Mouse (Mus musculus): ENCODE measurements around the gene Cfap77.
A peak's percentile ranks its signal among the peaks of the same experiment; 100 is the strongest.

Cfap77 gene

DNA sequence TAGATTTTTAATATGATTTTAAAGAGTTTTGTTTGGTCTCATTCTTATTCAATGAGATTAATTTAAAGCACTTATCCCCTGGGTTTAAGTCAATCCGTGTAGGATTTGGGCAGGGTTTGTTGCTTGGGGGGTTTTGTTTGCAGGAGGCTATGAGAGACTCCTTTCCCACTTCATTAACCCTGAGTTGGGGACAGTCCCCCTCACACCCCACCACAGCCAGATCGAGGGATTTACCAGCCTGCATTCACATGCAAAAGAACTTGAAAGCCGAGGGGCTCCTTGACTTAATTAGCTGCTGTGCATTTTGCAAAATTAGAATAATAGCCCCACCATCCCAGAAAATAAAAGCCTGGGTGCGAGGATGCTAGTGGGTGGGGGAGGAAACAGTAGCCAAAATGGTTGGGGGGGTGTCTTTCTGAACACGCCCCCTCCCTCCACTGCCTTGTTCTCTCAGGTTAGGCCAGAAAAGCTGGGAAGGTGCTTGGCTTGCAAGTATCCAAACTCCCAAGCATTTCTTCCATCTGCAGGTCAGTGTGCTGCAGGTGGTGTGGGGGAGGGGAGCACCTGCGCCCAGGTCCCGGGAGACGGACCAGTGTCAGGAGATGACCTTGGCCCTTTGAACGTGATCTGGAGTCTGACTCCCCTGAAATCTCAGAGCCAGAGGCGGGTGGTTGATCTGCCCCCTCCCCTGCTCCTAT, 147.0 kb downstream of the Cfap77 start:
- no peak for DNase-seq (ENCODE audit: low spot score)

DNA sequence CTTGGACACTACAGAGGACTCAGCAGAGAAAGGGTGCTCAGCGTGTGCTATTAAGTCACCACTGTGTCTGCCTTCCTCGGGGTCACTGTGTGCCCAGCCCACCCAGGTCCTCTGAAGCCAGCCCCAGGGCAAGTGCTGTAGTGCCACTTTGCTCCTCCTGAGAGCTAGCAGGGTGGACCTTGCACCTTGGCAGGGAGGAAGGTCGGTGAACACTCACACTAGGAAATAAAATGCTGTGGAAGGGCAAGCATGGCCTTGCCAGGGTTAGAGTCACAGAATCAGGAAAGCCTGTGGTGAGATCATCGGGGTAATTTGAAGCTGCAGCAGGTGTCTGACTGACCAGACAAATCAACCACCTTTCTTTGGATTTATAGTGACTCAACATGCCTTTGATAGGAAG, 149.3 kb downstream of the Cfap77 start:
- no peak for DNase-seq (ENCODE audit: low spot score)

DNA sequence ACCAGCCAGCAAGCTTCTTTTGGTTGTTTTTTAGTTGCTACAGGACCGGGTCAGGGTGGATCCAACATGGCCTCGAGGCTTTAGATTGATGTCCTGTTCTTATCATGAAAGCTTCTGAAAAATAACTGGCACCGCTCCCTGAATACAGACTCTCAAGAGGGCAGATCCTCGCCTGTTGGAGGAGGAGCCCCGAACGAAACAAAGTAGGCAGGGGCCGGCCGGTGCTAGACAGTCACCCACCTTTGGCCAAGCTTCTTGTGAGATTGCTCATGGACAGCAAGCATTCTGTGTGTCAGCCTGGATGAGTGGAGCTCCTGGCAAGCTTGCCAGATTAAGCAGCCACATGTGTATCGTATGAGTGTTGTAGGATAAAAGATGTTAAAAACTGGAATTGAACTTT, 150.1 kb downstream of the Cfap77 start:
- no peak for DNase-seq (ENCODE audit: low spot score)

DNA sequence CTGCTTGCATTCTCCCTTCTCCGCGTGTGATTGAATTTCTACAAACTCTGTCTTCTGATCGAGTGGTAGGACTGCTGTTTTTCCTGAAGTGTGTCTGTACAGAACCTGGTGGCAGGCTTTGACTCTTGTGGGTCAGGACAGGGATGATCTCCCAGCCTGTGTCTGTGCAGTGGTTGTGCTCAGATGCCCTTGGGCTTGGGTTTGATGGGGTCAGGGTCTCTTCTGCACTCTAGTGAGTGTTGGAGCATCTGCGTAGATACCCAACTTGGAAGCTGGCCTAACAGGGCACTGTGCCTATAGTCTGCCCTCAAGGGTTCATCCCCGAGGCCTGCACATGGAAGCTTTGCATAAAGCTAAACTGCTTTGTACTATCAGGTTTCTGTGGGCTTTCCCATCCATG, 151.0 kb downstream of the Cfap77 start:
- DNase-seq (ENCODE audit: low spot score): no peak

DNA sequence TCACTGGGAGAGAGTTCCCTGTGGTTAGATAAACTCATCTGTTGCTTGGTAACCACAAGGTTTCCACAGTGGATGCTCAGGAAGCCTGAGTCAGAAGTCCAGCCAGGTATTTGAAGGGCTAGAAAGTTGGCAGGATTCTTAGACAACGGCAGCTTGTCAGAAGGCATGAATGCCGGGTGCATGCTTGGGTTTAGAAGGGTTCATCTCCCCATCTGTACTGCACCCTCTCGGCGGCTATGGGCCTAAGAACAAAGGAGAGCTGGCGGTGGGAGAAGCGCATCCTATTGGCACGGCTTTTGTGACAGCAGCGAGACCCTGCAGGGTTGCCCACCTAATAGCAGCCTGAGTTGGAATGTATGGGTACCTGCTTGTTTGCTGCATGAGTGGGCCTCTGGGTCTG, 152.6 kb downstream of the Cfap77 start:
- DNase-seq (ENCODE audit: low spot score): no peak

DNA sequence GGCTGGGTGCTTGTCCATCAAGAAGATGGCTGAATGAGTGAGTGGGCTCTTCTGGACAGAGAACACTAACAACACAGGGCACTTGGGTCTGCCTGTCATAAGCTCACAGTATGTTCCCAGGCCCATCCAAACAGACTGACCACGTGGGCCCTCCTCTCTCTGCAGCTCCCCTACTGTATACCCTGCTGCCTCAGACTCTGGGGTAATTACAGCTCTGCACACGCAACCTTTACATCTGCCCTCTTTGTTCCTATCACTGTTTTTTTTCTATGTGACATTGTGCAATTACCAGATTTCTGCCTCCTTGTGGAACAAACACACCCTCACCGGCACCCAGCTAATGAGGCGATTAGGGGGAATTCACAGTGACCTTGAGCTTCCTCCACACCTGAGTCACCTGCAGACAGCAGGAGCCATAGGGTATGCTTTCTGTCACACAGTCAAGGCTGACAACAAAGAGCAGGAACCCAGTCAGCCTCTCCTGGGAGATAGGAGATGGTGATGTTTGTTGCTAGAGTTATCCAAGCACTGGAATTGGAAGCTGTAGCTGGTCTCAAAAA, 157.4 kb downstream of the Cfap77 start:
- no peak for DNase-seq (ENCODE audit: low spot score)

DNA sequence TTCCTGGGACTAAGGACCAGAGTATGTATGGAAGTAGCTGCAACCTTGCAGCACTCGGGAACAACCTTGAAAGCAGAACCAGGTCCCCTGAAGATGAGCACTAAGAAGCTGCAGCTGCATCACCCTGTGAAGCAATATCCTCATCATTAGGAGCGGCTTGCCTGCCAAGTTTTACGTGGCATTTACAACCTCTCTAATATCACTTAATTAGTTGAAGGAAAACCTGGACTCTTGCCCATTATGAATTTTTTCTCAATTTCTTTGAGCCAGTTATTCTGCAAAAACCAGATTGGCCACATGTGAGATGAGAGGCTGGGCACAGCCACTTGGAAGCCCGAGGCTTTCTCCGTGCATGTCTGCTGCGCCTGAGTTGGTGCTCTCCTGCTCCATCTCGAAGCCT, 159.0 kb downstream of the Cfap77 start:
- DNase-seq (ENCODE audit: low spot score): no peak

DNA sequence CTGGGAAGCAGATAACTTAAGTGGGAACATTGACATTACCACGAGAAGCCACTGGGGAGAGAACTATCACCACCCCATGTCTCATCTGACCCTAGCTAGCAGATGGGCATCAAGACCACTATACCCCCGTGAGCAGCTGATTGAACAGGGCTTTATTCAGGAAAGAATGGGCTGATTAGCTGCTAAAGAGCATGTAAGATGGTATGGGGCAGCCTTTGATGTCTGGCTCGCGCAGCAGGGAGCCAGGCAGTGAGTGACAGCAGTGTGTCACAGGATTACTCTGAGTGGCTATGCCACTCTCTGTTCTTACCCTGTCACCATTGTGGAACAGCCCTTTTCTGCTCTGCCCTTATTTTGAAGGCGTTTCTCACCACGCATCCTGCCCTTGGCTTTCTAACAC, 161.3 kb downstream of the Cfap77 start:
- peak; percentile 5 for DNase-seq (ENCODE audit: low spot score)

DNA sequence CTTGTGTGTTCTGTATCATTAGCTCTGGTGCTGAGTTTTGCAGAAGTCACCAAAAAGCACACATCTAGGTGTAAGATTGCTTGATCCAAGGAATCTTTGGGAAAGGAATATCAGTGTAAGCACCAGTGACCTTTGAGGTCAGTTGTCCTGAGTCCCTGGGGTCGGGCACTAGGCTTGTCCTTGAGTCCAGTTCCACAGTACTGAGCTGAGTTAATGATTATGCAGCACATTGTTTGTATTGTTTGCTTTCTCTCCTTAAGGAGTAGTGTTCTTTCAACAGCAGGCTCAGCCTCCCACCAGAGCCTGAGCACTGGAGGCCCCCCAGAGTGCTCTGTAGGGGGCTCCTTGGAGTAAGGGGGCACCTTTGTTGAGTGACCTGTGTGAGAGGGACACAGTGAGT, 162.1 kb downstream of the Cfap77 start:
- no peak for DNase-seq (ENCODE audit: low spot score)

DNA sequence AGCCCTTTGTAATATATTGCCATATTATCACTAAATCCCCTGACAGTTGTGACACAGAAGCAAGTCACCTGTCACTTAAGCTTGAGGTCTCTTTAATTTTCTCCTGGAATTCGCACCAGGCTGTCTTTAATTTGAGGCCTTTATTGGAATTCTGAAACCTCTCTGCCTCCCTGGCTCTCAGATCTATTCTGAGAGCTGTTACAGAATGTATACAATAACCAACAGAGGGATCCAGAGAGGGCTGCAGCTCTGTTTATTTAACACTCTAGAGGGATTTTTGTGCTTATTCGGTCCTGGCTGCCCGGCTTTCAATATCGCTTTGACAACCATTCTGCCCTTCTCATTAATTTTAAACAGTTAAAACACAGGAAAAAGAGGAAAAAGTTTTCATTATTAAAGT, 170.0 kb downstream of the Cfap77 start:
- DNase-seq (ENCODE audit: low spot score): no peak

DNA sequence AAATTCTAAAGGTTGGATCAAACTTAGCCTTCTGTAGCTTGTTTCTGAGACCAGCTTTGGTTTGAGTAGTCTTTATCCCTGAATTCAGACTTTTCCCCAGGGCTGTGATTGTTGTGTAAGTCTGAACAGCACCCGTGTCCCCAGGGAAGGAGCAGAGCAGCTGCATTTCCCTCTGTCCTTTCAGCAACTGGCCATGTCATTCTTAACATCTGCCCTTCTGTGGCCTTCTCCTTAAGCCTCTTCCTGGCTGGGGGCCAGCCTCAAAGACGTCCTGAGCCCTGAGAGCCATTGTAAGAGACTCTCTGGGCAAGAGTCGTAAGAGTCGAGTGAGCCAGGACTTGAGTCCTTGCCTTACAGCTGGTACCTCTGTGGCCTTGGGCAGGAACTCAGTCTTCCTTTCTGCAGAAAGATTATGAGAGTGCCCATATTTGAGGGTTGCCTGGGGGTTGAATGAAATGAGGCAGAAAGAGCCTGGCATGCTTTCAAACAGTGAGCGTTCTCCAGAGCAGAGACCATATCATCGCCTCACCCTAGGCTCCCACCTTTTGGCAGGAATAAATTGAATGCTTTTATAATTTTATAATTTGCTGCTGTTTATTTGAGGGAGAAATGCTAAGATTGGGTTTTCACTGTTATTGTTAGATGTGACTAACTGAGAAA, 171.9 kb downstream of the Cfap77 start:
- no peak for DNase-seq (ENCODE audit: low spot score)

DNA sequence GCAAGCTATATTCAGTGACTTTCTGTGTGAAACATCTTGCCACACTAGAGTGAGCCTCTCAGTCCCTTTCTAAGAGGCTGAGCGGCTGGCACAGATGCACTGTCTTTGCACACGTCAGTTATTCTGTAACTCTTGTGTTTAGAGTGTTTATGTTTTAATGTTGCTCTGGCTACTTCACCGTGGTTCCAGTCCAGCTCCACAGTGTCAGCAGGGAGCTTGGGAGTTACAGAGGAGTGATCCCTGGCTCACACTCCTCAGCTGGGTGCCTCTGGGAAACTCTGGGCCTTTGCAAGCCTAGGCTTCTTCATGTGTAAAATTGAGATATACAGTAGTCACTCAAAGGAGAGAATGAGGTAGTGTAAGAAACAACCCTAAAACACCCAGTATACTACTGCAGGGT, 172.8 kb downstream of the Cfap77 start:
- DNase-seq (ENCODE audit: low spot score): no peak

DNA sequence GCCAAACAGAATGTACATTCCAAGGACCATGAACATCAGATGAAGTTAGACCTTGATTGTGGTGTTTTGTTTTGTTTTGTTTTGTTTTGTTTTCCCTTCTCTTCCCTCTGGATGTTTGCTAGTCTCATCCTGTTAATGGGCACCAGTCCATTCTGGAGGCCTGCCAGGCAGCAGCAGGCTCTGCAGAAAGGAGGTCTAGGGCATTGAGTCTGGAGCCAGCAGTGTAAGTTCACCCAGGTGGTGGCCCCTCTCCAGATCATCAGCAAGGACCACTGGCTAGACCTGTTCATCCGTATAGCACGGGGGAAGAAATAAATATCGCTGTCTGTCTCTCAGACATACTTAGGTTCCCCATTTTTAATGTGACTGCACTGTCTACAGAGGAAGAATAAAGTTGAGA, 173.6 kb downstream of the Cfap77 start:
- no peak for DNase-seq (ENCODE audit: low spot score)

Data from retina, embryonic 14.5 days (tissue).